Mouse (Mus musculus) spleen, adult 2 months (tissue): ENCODE results near the gene Figla.

ENCODE experiments used
- CTCF ChIP-seq: fragments of 200-500 bp; IDR thresholded peaks from 2 replicates; pipeline ENCODE4 v1.5.1; 2011; ENCODE audit warnings: mild to moderate bottlenecking, inconsistent platforms; ENCODE audit not compliant: insufficient read depth, insufficient read length, insufficient replicate concordance; ENCODE audit errors: extremely low read depth
- POLR2A ChIP-seq: fragments of 200-500 bp; IDR thresholded peaks from 2 replicates; pipeline ENCODE4 v1.6.1; 2011; ENCODE audit warnings: low read depth, low read length, inconsistent platforms

DNA sequence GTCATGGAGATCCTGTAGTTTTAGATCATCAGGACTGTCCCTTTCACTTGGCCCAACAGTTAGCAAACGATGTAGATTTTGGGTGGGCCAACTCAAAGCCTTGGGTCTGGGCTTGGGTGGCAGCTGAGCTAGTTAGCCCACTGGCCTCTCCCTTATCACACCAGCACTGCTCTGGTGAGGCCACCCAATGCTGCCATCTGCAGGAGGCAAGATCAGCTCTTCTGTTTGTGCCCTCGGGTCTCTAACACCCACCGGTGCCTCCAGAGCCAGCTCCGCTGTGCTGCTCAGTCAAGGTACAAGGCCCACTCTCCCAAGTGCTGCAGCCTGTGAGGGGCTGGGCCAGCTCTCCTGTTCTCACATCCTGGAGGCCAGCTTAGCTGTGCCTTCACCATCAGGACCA is 49.3 kb upstream of the Figla start:
- TF ChIP-seq CTCF = peak; percentile 55; the same call in 1 of the 2 replicates
- no peak for TF ChIP-seq POLR2A
